Mouse (Mus musculus): ENCODE data around the gene 4933415F23Rik.

GRCm38 (mm10) chr1:23060056-23060455 is 42.0 kb downstream of the 4933415F23Rik start:
- no peak for TF ChIP-seq CTCF (IDR thresholded peaks at IDR 0.05; ENCODE audit: low read depth, low read length)
- TF ChIP-seq POLR2A (IDR thresholded peaks at IDR 0.05; ENCODE audit: borderline replicate concordance, low read depth, low read length) = no peak

All from bone marrow macrophage, adult 2 months (primary cell).